ENCODE assay signal across 19 mouse cellular contexts in genomic region chr7:35108046-35108445, GRCm38 (mm10).
"Had no signal": no experiment of that assay in that cellular context is flagged by ENCODE, and none has a peak within 500 bp of the region (broad histone marks: within the 10 kb centered on the region; RNA-seq: fewer than 3 reads in every experiment).

No protein-coding gene starts in this region.

- H3K4me2 ChIP-seq: kidney, embryonic 15.5 days; midbrain, embryonic 12.5 days; midbrain, embryonic 15.5 days; neural tube, embryonic 13.5 days; stomach, embryonic 15.5 days had no signal

- H3K9ac ChIP-seq: kidney, embryonic 15.5 days; liver, embryonic 14.5 days; midbrain, embryonic 12.5 days; midbrain, embryonic 15.5 days; neural tube, embryonic 13.5 days; stomach, embryonic 15.5 days had no signal

- H3K9me3 ChIP-seq: kidney, embryonic 15.5 days; midbrain, embryonic 12.5 days; midbrain, embryonic 15.5 days; neural tube, embryonic 13.5 days; stomach, embryonic 15.5 days had no signal

- H3K36me3 ChIP-seq: kidney, embryonic 15.5 days; midbrain, embryonic 12.5 days; midbrain, embryonic 15.5 days; neural tube, embryonic 13.5 days; stomach, embryonic 15.5 days had no signal

- H3K27me3 ChIP-seq: kidney, embryonic 15.5 days; midbrain, embryonic 12.5 days; midbrain, embryonic 15.5 days; neural tube, embryonic 13.5 days; stomach, embryonic 15.5 days had no signal

- DNase-seq: kidney, adult 11 months; kidney, adult 8-10 months; kidney, postnatal 10 days; kidney, postnatal 36 days; layer of hippocampus, postnatal 36 days; lung, adult 2 months; lung, postnatal 14 days; lung, postnatal 4 days; retina, postnatal 1 day; thymus, adult 18-20 months; thymus, postnatal 36 days had no signal

- H3K4me3 ChIP-seq: kidney, embryonic 15.5 days; left cerebral cortex, adult 2 months; midbrain, embryonic 12.5 days; midbrain, embryonic 15.5 days; myocyte; neural tube, embryonic 13.5 days; stomach, embryonic 15.5 days had no signal

- ATAC-seq: midbrain, embryonic 15.5 days had no signal

- H3K4me1 ChIP-seq: kidney, embryonic 15.5 days; midbrain, embryonic 15.5 days; neural tube, embryonic 13.5 days had no signal

- H3K27ac ChIP-seq: kidney, embryonic 15.5 days; left cerebral cortex, adult 2 months; liver, embryonic 14.5 days; midbrain, embryonic 12.5 days; midbrain, embryonic 15.5 days; neural tube, embryonic 13.5 days; stomach, embryonic 15.5 days had no signal
